ENCODE assay signal across 9 mouse cellular contexts in genomic region chr15:96848150-96848549, GRCm38 (mm10).
DNase-seq lines count a peak whose midpoint lies in the region; ATAC-seq and TF ChIP-seq lines count a peak whose summit lies in the region.
"Had no signal": no experiment of that assay in that cellular context is flagged by ENCODE, and none has a peak within 500 bp of the region (broad histone marks: within the 10 kb centered on the region; RNA-seq: fewer than 3 reads in every experiment).

No protein-coding gene starts in this region.

- TF ChIP-seq CTCF in lung, embryonic 14.5 days (IDR thresholded peaks at IDR 0.05; ENCODE audit: low read depth): peak; percentile 62
- TF ChIP-seq CTCF in small intestine, adult 2 months (IDR thresholded peaks at IDR 0.05; ENCODE audit: extremely low read depth, insufficient read length, insufficient replicate concordance, low read depth, low read length): peak; percentile 48; the same call in 1 of the 2 replicates

- H3K9me3 ChIP-seq in lung, embryonic 14.5 days (ENCODE audit: low read depth, low read length): no peaks in the 10 kb centered on the region
- no peaks in the 10 kb centered on the region for H3K9me3 ChIP-seq in embryonic facial prominence, embryonic 11.5 days (replicated peaks; ENCODE audit: control insufficient read depth, low read length)
- no peaks in the 10 kb centered on the region for H3K9me3 ChIP-seq in midbrain, embryonic 11.5 days (ENCODE audit: control insufficient read depth, low read length)
- H3K9me3 ChIP-seq: neural tube, embryonic 12.5 days had no signal

- H3K4me1 ChIP-seq in lung, embryonic 14.5 days (ENCODE audit: insufficient read depth): peaks cover 9% of the 10 kb centered on the region; the same call in 1 of the 2 replicates
- H3K4me1 ChIP-seq in embryonic facial prominence, embryonic 11.5 days (ENCODE audit: control insufficient read depth, insufficient read depth, low read length): no peaks in the 10 kb centered on the region
- H3K4me1 ChIP-seq in small intestine, adult 2 months (ENCODE audit: control insufficient read depth, insufficient read depth, insufficient read length, low read length): no peaks in the 10 kb centered on the region; the same call in 1 of the 2 replicates
- no peaks in the 10 kb centered on the region for H3K4me1 ChIP-seq in midbrain, embryonic 11.5 days (ENCODE audit: control insufficient read depth, insufficient read depth, low read length)
- H3K4me1 ChIP-seq: neural tube, embryonic 12.5 days had no signal

- H3K27ac ChIP-seq in lung, embryonic 14.5 days (ENCODE audit: low read depth): no peak overlapping the region
- H3K27ac ChIP-seq in embryonic facial prominence, embryonic 11.5 days (replicated peaks; ENCODE audit: low read depth, low read length): no peak overlapping the region
- no peak overlapping the region for H3K27ac ChIP-seq in small intestine, adult 2 months (ENCODE audit: insufficient read depth, low read depth, low read length)
- H3K27ac ChIP-seq in midbrain, embryonic 11.5 days (ENCODE audit: low read depth, low read length): no peak overlapping the region
- H3K27ac ChIP-seq: neural tube, embryonic 12.5 days had no signal

- no peak for TF ChIP-seq POLR2A in small intestine, adult 2 months (IDR thresholded peaks at IDR 0.05; ENCODE audit: low read depth, low read length)

- H3K27me3 ChIP-seq in lung, embryonic 14.5 days (ENCODE audit: insufficient read depth, low read length): no peaks in the 10 kb centered on the region
- H3K27me3 ChIP-seq in embryonic facial prominence, embryonic 11.5 days (ENCODE audit: control insufficient read depth, insufficient read depth, low read length): no peaks in the 10 kb centered on the region
- H3K27me3 ChIP-seq in small intestine, adult 2 months (ENCODE audit: control insufficient read depth, insufficient read depth, low read length): no peaks in the 10 kb centered on the region
- H3K27me3 ChIP-seq in midbrain, embryonic 11.5 days (ENCODE audit: control insufficient read depth, insufficient read depth, low read length): no peaks in the 10 kb centered on the region
- H3K27me3 ChIP-seq: neural tube, embryonic 12.5 days had no signal

- no peak for ATAC-seq in lung, embryonic 14.5 days (ENCODE audit: insufficient read depth)
- ATAC-seq in embryonic facial prominence, embryonic 11.5 days (replicated peaks; ENCODE audit: insufficient number of reproducible peaks, low FRiP score, low TSS enrichment, low read depth): no peak
- no peak for ATAC-seq in midbrain, embryonic 11.5 days (ENCODE audit: low FRiP score)

- DNase-seq in cerebellum, postnatal 10 days: peak; percentile 47 to 51
- DNase-seq in cerebellum, adult 11 months: no peak
- peak; percentile 36 for DNase-seq in lung, embryonic 14.5 days
- no peak for DNase-seq in lung, postnatal 25 days (ENCODE audit: low spot score)
- peak; percentile 42 for DNase-seq in embryonic facial prominence, embryonic 11.5 days (ENCODE audit: low spot score)
- no peak for DNase-seq in frontal cortex, postnatal 25 days (ENCODE audit: low spot score in 2 of 2)
- DNase-seq in midbrain, embryonic 11.5 days (ENCODE audit: low spot score, missing footprints): no peak

- H3K4me2 ChIP-seq in lung, embryonic 14.5 days: no peak overlapping the region
- no peak overlapping the region for H3K4me2 ChIP-seq in embryonic facial prominence, embryonic 11.5 days (ENCODE audit: low read depth, low read length)
- H3K4me2 ChIP-seq in midbrain, embryonic 11.5 days: no peak overlapping the region
- H3K4me2 ChIP-seq: neural tube, embryonic 12.5 days had no signal

- WGBS in lung, embryonic 14.5 days: 81% methylated on average over 2 of the region's 2 CpGs
- 92% methylated on average over 2 of the region's 2 CpGs for WGBS in embryonic facial prominence, embryonic 11.5 days
- WGBS in small intestine, adult 2 months: 76% methylated on average over 2 of the region's 2 CpGs
- WGBS in midbrain, embryonic 11.5 days: 85% methylated on average over 2 of the region's 2 CpGs

- no peak overlapping the region for H3K4me3 ChIP-seq in lung, embryonic 14.5 days (ENCODE audit: low read depth, low read length)
- H3K4me3 ChIP-seq in embryonic facial prominence, embryonic 11.5 days (ENCODE audit: low read depth, low read length): no peak overlapping the region
- no peak overlapping the region for H3K4me3 ChIP-seq in small intestine, adult 2 months (ENCODE audit: low read depth, low read length)
- no peak overlapping the region for H3K4me3 ChIP-seq in midbrain, embryonic 11.5 days (ENCODE audit: low read depth, low read length)
- H3K4me3 ChIP-seq: neural tube, embryonic 12.5 days had no signal

- H3K36me3 ChIP-seq in lung, embryonic 14.5 days (ENCODE audit: insufficient read depth): no peaks in the 10 kb centered on the region
- H3K36me3 ChIP-seq in embryonic facial prominence, embryonic 11.5 days (replicated peaks; ENCODE audit: control insufficient read depth, insufficient read depth, low read depth, low read length): no peaks in the 10 kb centered on the region
- no peaks in the 10 kb centered on the region for H3K36me3 ChIP-seq in small intestine, adult 2 months (ENCODE audit: control insufficient read depth, insufficient read depth, low read length)
- no peaks in the 10 kb centered on the region for H3K36me3 ChIP-seq in midbrain, embryonic 11.5 days (ENCODE audit: control insufficient read depth, insufficient read depth, low read length)
- H3K36me3 ChIP-seq: neural tube, embryonic 12.5 days had no signal

- no peak overlapping the region for H3K9ac ChIP-seq in lung, embryonic 14.5 days
- no peak overlapping the region for H3K9ac ChIP-seq in embryonic facial prominence, embryonic 11.5 days (replicated peaks; ENCODE audit: low read length)
- no peak overlapping the region for H3K9ac ChIP-seq in midbrain, embryonic 11.5 days (ENCODE audit: low read length)
- H3K9ac ChIP-seq: neural tube, embryonic 12.5 days had no signal

Comparison
In these comparisons a context has a peak if more than half of its experiments do, and no peak if none do; other contexts are left out.
1. DNase-seq: peak in cerebellum, postnatal 10 days (2 of 2), lung, embryonic 14.5 days (single experiment) and embryonic facial prominence, embryonic 11.5 days (single experiment); none in cerebellum, adult 11 months (single experiment), lung, postnatal 25 days (single experiment), frontal cortex, postnatal 25 days (0 of 2) and midbrain, embryonic 11.5 days (single experiment).